Mouse (Mus musculus): ENCODE data around the gene Cyp4f18. TPM values are rescaled to one million over a fixed set of nuclear protein-coding genes. Genes with fewer than 3 reads are reported as not detected.

The Cyp4f18 gene
- polyA plus RNA-seq, 1 experiment from 2014 or later, result 0.81 TPM

DNA sequence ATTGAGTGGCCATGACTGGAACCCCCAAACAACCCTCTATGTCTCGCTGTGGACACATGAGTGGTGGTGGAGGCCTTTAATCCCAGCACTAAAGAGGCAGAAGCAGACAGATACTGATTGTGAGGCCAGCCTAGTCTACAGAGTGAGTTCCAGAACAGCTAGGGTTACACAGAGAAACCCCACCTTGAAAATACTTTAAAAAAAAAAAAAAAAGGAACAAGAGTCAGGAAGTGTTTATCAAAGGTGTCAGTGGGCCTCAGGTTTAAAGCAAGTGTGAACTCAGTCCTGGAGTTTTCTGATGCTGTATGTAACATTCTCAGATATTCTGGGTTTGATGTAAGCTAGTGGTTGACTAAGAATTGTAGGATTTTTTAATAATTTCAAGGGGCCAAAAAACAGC, 56.9 kb downstream of the Cyp4f18 start:
- Histone ChIP-seq H3K27ac (ENCODE audit: low read depth, low read length) (no peak overlapping the region), H3K9me3 (ENCODE audit: control insufficient read depth, low read length) (peaks cover 4% of the 10 kb centered on the region; the same call in 1 of the 2 replicates), H3K4me2 (ENCODE audit: low read depth, low read length, severe bottlenecking) (no peak overlapping the region), H3K4me3 (ENCODE audit: low read depth, low read length) (no peak overlapping the region), H3K9ac (ENCODE audit: low read length) (no peak overlapping the region), H3K36me3 (ENCODE audit: control insufficient read depth, insufficient read depth, low read length) (no peaks in the 10 kb centered on the region; the same call in 1 of the 2 replicates), H3K27me3 (ENCODE audit: control insufficient read depth, insufficient read depth, low read length) (no peaks in the 10 kb centered on the region), H3K4me1 (replicated peaks; ENCODE audit: control insufficient read depth, insufficient read depth, low read length) (peaks cover 2% of the 10 kb centered on the region; the same call in 1 of the 2 replicates)
- no peak for ATAC-seq (replicated peaks; ENCODE audit: low FRiP score)
- WGBS, result 100% methylated on average over 1 of the region's 1 CpGs
- no peak for DNase-seq (ENCODE audit: low spot score)

- Histone ChIP-seq H3K9ac (ENCODE audit: low read length) (peak overlapping the region; percentile 86), H3K36me3 (ENCODE audit: control insufficient read depth, insufficient read depth, low read length) (no peaks in the 10 kb centered on the region; the same call in 1 of the 2 replicates), H3K4me3 (ENCODE audit: low read depth, low read length) (peak overlapping the region; percentile 77), H3K9me3 (ENCODE audit: control insufficient read depth, low read length) (peaks cover 4% of the 10 kb centered on the region; the same call in 1 of the 2 replicates), H3K27me3 (ENCODE audit: control insufficient read depth, insufficient read depth, low read length) (no peaks in the 10 kb centered on the region), H3K27ac (ENCODE audit: low read depth, low read length) (no peak overlapping the region), H3K4me2 (ENCODE audit: low read depth, low read length, severe bottlenecking) (peak overlapping the region; percentile 70), H3K4me1 (replicated peaks; ENCODE audit: control insufficient read depth, insufficient read depth, low read length) (peaks cover 2% of the 10 kb centered on the region; the same call in 1 of the 2 replicates)
- no peak for ATAC-seq (replicated peaks; ENCODE audit: low FRiP score)
- no peak for DNase-seq (ENCODE audit: low spot score)
- 39% methylated on average over 13 of the region's 14 CpGs for WGBS
Observed at GRCm38 (mm10) chr8:71951436-71952161, 57.8 kb downstream of the Cyp4f18 start.

DNA sequence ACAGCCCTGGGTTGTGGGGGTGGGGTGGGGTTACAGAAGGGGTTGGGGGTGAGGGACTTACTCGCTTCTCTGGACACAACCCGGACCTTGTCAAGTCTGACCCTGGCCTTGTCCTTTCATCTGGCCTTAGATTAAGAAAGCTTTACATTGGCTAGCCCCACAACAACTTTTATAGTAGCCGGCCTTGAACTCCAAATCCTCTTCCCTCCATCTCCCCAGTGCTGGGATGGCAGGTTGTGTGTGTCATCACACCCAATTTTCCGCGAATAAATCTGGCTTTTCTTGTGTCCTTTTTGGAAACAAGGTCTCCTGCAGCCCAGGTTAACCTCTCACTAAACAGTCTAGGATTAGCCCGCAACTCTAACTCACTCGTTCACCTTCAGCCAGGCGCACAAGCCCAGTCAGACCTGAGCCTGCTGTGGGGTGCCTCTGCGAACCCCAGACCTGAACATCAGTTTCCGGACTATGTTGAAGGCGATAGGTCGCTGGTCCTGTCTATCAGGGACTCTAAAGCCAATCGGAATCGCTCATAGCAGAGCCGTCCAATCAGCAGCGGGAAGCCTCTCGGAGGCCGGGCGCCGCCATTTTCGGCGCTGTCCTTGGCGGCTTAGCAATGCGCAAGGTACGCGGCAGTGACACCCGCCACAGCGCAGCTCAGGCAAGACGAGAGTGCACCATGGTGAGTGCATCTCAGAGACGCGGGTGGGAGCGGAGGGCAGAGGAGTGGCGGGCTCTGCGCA, 58.8 kb downstream of the Cyp4f18 start, which contains the start of gene Zfp961:
Gene Zfp961, plus strand, starts transcription at position 557 of the 740 bp plus-strand sequence.
- DNase-seq (ENCODE audit: low spot score) (peak; percentile 95), ATAC-seq (replicated peaks; ENCODE audit: low FRiP score) (peak; percentile 100)
- no peaks in the 10 kb centered on the region; the same call in 1 of the 2 replicates for H3K36me3 ChIP-seq (ENCODE audit: control insufficient read depth, insufficient read depth, low read length)
- H3K4me2 ChIP-seq (ENCODE audit: low read depth, low read length, severe bottlenecking), result peak within 1 kb of the TSS; percentile 70
- peak within 1 kb of the TSS; percentile 77 for H3K4me3 ChIP-seq (ENCODE audit: low read depth, low read length)
- peaks cover 4% of the 10 kb centered on the region; the same call in 1 of the 2 replicates for H3K9me3 ChIP-seq (ENCODE audit: control insufficient read depth, low read length)
- peaks cover 2% of the 10 kb centered on the region; the same call in 1 of the 2 replicates for H3K4me1 ChIP-seq (replicated peaks; ENCODE audit: control insufficient read depth, insufficient read depth, low read length)
- peak within 1 kb of the TSS; percentile 57; the same call in 1 of the 2 replicates for H3K27ac ChIP-seq (ENCODE audit: low read depth, low read length)
- 5% methylated on average over 34 of the region's 34 CpGs for WGBS
- peak within 1 kb of the TSS; percentile 86 for H3K9ac ChIP-seq (ENCODE audit: low read length)
- no peaks in the 10 kb centered on the region for H3K27me3 ChIP-seq (ENCODE audit: control insufficient read depth, insufficient read depth, low read length)

- Histone ChIP-seq H3K27ac (ENCODE audit: low read depth, low read length) (no peak overlapping the region), H3K4me3 (ENCODE audit: low read depth, low read length) (no peak overlapping the region), H3K4me1 (replicated peaks; ENCODE audit: control insufficient read depth, insufficient read depth, low read length) (peaks cover 2% of the 10 kb centered on the region; the same call in 1 of the 2 replicates), H3K36me3 (ENCODE audit: control insufficient read depth, insufficient read depth, low read length) (no peaks in the 10 kb centered on the region), H3K4me2 (ENCODE audit: low read depth, low read length, severe bottlenecking) (no peak overlapping the region), H3K9ac (ENCODE audit: low read length) (no peak overlapping the region), H3K9me3 (ENCODE audit: control insufficient read depth, low read length) (no peaks in the 10 kb centered on the region), H3K27me3 (ENCODE audit: control insufficient read depth, insufficient read depth, low read length) (no peaks in the 10 kb centered on the region; the same call in 1 of the 2 replicates)
- ATAC-seq (replicated peaks; ENCODE audit: low FRiP score), result no peak
- DNase-seq (ENCODE audit: low spot score), result no peak
- 92% methylated on average over 5 of the region's 5 CpGs for WGBS
Observed at GRCm38 (mm10) chr8:71948624-71949023, 60.8 kb downstream of the Cyp4f18 start.

DNA sequence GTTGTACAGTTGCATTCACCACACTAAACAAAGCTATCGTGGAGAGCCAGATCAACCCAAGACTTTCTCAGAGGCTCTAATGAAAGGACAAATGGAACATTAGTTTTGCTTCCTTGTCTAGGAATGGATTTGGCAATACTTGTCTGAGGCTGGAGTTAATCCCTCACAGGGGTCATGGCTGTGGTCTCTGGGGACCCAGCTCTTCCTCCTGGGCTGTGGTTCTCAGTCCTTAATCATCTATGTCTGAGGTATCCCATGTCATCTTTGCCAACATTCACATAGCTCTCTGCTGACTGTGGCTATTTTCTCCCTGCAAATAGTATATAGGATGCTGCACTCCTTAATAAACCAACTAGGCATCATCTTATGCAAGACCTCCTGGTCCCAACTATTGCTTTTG, 67.7 kb downstream of the Cyp4f18 start:
- H3K9ac ChIP-seq (ENCODE audit: low read length), result no peak overlapping the region
- H3K9me3 ChIP-seq (ENCODE audit: control insufficient read depth, low read length), result no peaks in the 10 kb centered on the region
- ATAC-seq (replicated peaks; ENCODE audit: low FRiP score), result no peak
- no peak for DNase-seq (ENCODE audit: low spot score)
- H3K36me3 ChIP-seq (ENCODE audit: control insufficient read depth, insufficient read depth, low read length), result no peaks in the 10 kb centered on the region
- H3K27ac ChIP-seq (ENCODE audit: low read depth, low read length), result no peak overlapping the region
- no peak overlapping the region for H3K4me3 ChIP-seq (ENCODE audit: low read depth, low read length)
- H3K4me1 ChIP-seq (replicated peaks; ENCODE audit: control insufficient read depth, insufficient read depth, low read length), result no peaks in the 10 kb centered on the region
- H3K27me3 ChIP-seq (ENCODE audit: control insufficient read depth, insufficient read depth, low read length), result no peaks in the 10 kb centered on the region; the same call in 1 of the 2 replicates
- 72% methylated on average over 1 of the region's 1 CpGs for WGBS
- H3K4me2 ChIP-seq (ENCODE audit: low read depth, low read length, severe bottlenecking), result no peak overlapping the region

- Histone ChIP-seq H3K27me3 (ENCODE audit: control insufficient read depth, insufficient read depth, low read length) (no peaks in the 10 kb centered on the region; the same call in 1 of the 2 replicates), H3K36me3 (ENCODE audit: control insufficient read depth, insufficient read depth, low read length) (no peaks in the 10 kb centered on the region), H3K4me2 (ENCODE audit: low read depth, low read length, severe bottlenecking) (no peak overlapping the region), H3K9ac (ENCODE audit: low read length) (no peak overlapping the region), H3K27ac (ENCODE audit: low read depth, low read length) (no peak overlapping the region), H3K4me1 (replicated peaks; ENCODE audit: control insufficient read depth, insufficient read depth, low read length) (no peaks in the 10 kb centered on the region), H3K9me3 (ENCODE audit: control insufficient read depth, low read length) (no peaks in the 10 kb centered on the region), H3K4me3 (ENCODE audit: low read depth, low read length) (no peak overlapping the region)
- DNase-seq (ENCODE audit: low spot score), result no peak
- WGBS, result 74% methylated on average over 2 of the region's 2 CpGs
- ATAC-seq (replicated peaks; ENCODE audit: low FRiP score), result no peak
Observed at GRCm38 (mm10) chr8:71940293-71941208, 68.9 kb downstream of the Cyp4f18 start.

All from forebrain, embryonic 11.5 days (tissue).